Mouse (Mus musculus) liver, adult 2 months (tissue): ENCODE measurements around the gene Ccr10. TPM values are rescaled to one million over a fixed set of nuclear protein-coding genes. Genes with fewer than 3 reads are reported as not detected.

Experiments used
- DNase-seq: peaks from one replicate; pipeline ENCODE4 v3.0.0-alpha.2; 2011; ENCODE audit warnings: low read depth, low spot score; ENCODE audit errors: extremely low read depth
- H3K27ac ChIP-seq: fragments of 200-500 bp; replicated peaks from 2 replicates; pipeline ENCODE4 v1.5.1; 2012; ENCODE audit warnings: low read depth, mild to moderate bottlenecking, control low read depth, inconsistent platforms, low read length; ENCODE audit not compliant: insufficient read depth
- H3K27me3 ChIP-seq: fragments of 200-500 bp; 2 replicates; pipeline ENCODE4 v1.6.1; 2012; ENCODE audit warnings: mild to moderate bottlenecking, moderate library complexity, low read length, inconsistent platforms; ENCODE audit not compliant: control insufficient read depth, insufficient read depth
- H3K36me3 ChIP-seq: fragments of 200-500 bp; 2 replicates; pipeline ENCODE4 v1.6.1; 2012; ENCODE audit warnings: low read length, inconsistent platforms; ENCODE audit not compliant: control insufficient read depth, insufficient read depth
- H3K4me1 ChIP-seq: fragments of 200-500 bp; 2 replicates; pipeline ENCODE4 v1.6.1; 2011; ENCODE audit warnings: low read length; ENCODE audit not compliant: control insufficient read depth, insufficient read depth
- H3K4me3 ChIP-seq: fragments of 200-500 bp; 2 replicates; pipeline ENCODE4 v1.5.1; 2011; ENCODE audit warnings: low read depth, mild to moderate bottlenecking, control low read depth, low read length, moderate library complexity; ENCODE audit not compliant: insufficient read depth
- H3K79me2 ChIP-seq: fragments of 200-500 bp; 2 replicates; pipeline ENCODE4 v1.6.1; 2012; ENCODE audit warnings: inconsistent platforms, mild to moderate bottlenecking, low read length, moderate library complexity; ENCODE audit not compliant: control insufficient read depth, insufficient read depth
- H3K9ac ChIP-seq: fragments of 200-500 bp; 2 replicates; pipeline ENCODE4 v1.6.1; 2012; ENCODE audit warnings: low read depth, mild to moderate bottlenecking, control low read depth, inconsistent platforms, low read length
- CTCF ChIP-seq: fragments of 200-500 bp; IDR thresholded peaks from 2 replicates; pipeline ENCODE4 v1.5.1; 2011; ENCODE audit warnings: low read depth, low read length, control low read depth
- POLR2A ChIP-seq: fragments of 200-500 bp; IDR thresholded peaks from 2 replicates; pipeline ENCODE4 v1.6.1; 2011; ENCODE audit warnings: low read length, control low read depth; ENCODE audit not compliant: insufficient read depth; ENCODE audit errors: extremely low read depth
- WGBS: fragments of 180-500 bp; shearing (Covaris S2); methylation state at CpG from one replicate; pipeline ENCODE4 v1.1.7; 2018; 5-methylcytosine and 5-hydroxymethylcytosine counted together
- polyA plus RNA-seq: library from polyadenylated mRNA; depleted of rRNA; stranded (reverse); fragments of >200 nt; gene quantifications from 2 replicates; pipeline ENCODE4 v1.2.3, GENCODE M21; 2012
- total RNA-seq: library from RNA; depleted of rRNA; stranded (reverse); fragments of >200 nt; gene quantifications from 2 replicates; pipeline ENCODE4 v1.2.3, GENCODE M21; 2014

Ccr10 gene
- total and polyA plus RNA-seq, 2 experiments = 0.13 TPM; not detected in 1

- H3K79me2 ChIP-seq = no peaks in the 10 kb centered on the region
- H3K9ac ChIP-seq = no peak overlapping the region
- DNase-seq = no peak
- peaks cover 15% of the 10 kb centered on the region for H3K4me1 ChIP-seq
- H3K27ac ChIP-seq = no peak overlapping the region
- TF ChIP-seq CTCF (peak; percentile 54), POLR2A (no peak)
- H3K36me3 ChIP-seq = no peaks in the 10 kb centered on the region
- H3K4me3 ChIP-seq = no peak overlapping the region; the same call in 1 of the 2 replicates
- H3K27me3 ChIP-seq = no peaks in the 10 kb centered on the region
- 11% methylated on average over 25 of the region's 25 CpGs for WGBS
Measured at GRCm38 (mm10) chr11:101176117-101176691, 961 bp upstream of the Ccr10 start.

- no peak overlapping the region for H3K9ac ChIP-seq
- TF ChIP-seq POLR2A (no peak), CTCF (no peak)
- H3K4me3 ChIP-seq = no peak overlapping the region
- DNase-seq = no peak
- H3K4me1 ChIP-seq = peaks cover 13% of the 10 kb centered on the region
- no peak overlapping the region for H3K27ac ChIP-seq
- no peaks in the 10 kb centered on the region; the same call in 1 of the 2 replicates for H3K79me2 ChIP-seq
- no peaks in the 10 kb centered on the region for H3K36me3 ChIP-seq
- no peaks in the 10 kb centered on the region for H3K27me3 ChIP-seq
- WGBS = 11% methylated on average over 11 of the region's 11 CpGs
Measured at GRCm38 (mm10) chr11:101175636-101176116, 433 bp upstream of the Ccr10 start.

- peak overlapping the region; percentile 77 for H3K9ac ChIP-seq
- H3K27me3 ChIP-seq = no peaks in the 10 kb centered on the region
- DNase-seq = no peak
- H3K27ac ChIP-seq = no peak overlapping the region
- H3K4me1 ChIP-seq = peaks cover 21% of the 10 kb centered on the region
- TF ChIP-seq POLR2A = no peak
- no peak for TF ChIP-seq CTCF
- H3K4me3 ChIP-seq = peak overlapping the region; percentile 63; the same call in 1 of the 2 replicates
- peaks cover 9% of the 10 kb centered on the region; the same call in 1 of the 2 replicates for H3K79me2 ChIP-seq
- 41% methylated on average over 9 of the region's 9 CpGs for WGBS
- H3K36me3 ChIP-seq = no peaks in the 10 kb centered on the region
Measured at GRCm38 (mm10) chr11:101174389-101174745, 876 bp downstream of the Ccr10 start.

- H3K27ac ChIP-seq = peak overlapping the region; percentile 56
Measured at GRCm38 (mm10) chr11:101173631-101174388, 1.4 kb downstream of the Ccr10 start.

GRCm38 (mm10) chr11:101173112-101173511 is 2.1 kb downstream of the Ccr10 start:
- WGBS = 14% methylated on average over 11 of the region's 11 CpGs
- H3K27ac ChIP-seq = no peak overlapping the region
- DNase-seq = peak; percentile 61
- H3K4me1 ChIP-seq = peaks cover 22% of the 10 kb centered on the region
- TF ChIP-seq POLR2A (no peak), CTCF (no peak)
- no peaks in the 10 kb centered on the region; the same call in 1 of the 2 replicates for H3K36me3 ChIP-seq
- no peak overlapping the region for H3K4me3 ChIP-seq
- no peak overlapping the region for H3K9ac ChIP-seq
- H3K79me2 ChIP-seq = peaks cover 12% of the 10 kb centered on the region; the same call in 1 of the 2 replicates
- H3K27me3 ChIP-seq = no peaks in the 10 kb centered on the region

More at GRCm38 (mm10) chr11:101173631-101174388, 1.4 kb downstream of the Ccr10 start:
- Histone ChIP-seq H3K36me3 (no peaks in the 10 kb centered on the region), H3K79me2 (peaks cover 12% of the 10 kb centered on the region; the same call in 1 of the 2 replicates), H3K4me3 (peak overlapping the region; percentile 63), H3K27me3 (no peaks in the 10 kb centered on the region), H3K4me1 (peaks cover 22% of the 10 kb centered on the region), H3K9ac (peak overlapping the region; percentile 77)
- DNase-seq = peak; percentile 64
- 7% methylated on average over 61 of the region's 61 CpGs for WGBS
- TF ChIP-seq POLR2A (0 out of 2 replicates have a peak, but pooled peaks have one; percentile 3), CTCF (peak; percentile 88)

- H3K36me3 ChIP-seq = peaks cover 5% of the 10 kb centered on the region; the same call in 1 of the 2 replicates
- H3K27me3 ChIP-seq = no peaks in the 10 kb centered on the region
- H3K4me1 ChIP-seq = peaks cover 22% of the 10 kb centered on the region
- 10% methylated on average over 5 of the region's 5 CpGs for WGBS
- TF ChIP-seq CTCF (no peak), POLR2A (no peak)
- peak overlapping the region; percentile 90 for H3K27ac ChIP-seq
- peak overlapping the region; percentile 69 for H3K4me3 ChIP-seq
- H3K9ac ChIP-seq = peak overlapping the region; percentile 80
- DNase-seq = no peak
- H3K79me2 ChIP-seq = peaks cover 12% of the 10 kb centered on the region; the same call in 1 of the 2 replicates
Measured at GRCm38 (mm10) chr11:101172434-101172815, 2.8 kb downstream of the Ccr10 start.
